8 mouse cellular contexts compared by ENCODE assay signal in the genomic region with DNA sequence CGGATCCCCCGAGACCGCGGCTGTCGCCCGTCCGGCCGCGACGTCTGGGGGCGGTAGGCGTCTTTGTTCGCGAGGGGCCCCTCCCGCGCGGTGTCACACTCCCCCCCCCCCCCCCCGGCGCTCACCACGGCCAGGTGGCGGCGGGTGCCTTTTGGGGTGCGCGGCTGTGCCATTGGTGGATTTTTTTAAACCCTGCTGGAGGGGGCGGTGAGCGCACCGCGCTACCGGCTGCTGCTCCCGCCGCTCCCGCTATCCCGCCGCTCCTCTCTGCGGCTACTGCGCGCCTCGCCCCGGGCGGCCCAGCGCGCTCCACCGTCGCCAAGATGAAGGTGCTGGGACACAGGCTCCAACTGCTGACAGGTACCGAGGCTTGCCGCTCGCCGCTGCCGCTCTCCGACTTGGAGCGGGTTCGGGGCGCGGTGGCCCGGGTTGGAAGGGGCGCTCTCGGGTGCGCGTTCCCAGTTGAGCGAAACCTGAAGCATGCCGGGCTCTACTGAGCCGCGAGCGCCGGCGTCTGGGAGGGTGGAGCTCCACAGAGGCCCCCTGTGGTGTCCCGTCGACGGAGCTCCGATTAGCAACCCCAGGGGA. TPM values are rescaled to one million over a fixed set of nuclear protein-coding genes. Genes with fewer than 3 reads are reported as not detected.
DNase-seq lines count a peak whose midpoint lies in the region; ATAC-seq and TF ChIP-seq lines count a peak whose summit lies in the region.

No protein-coding gene starts in this region.

- peak overlapping the region; percentile 75 for H3K9ac ChIP-seq in heart, embryonic 16.5 days (ENCODE audit: low read length)
- H3K9ac ChIP-seq in limb, embryonic 15.5 days = peak overlapping the region; percentile 35

- DNase-seq in gastrocnemius, adult 2 months = no peak
- DNase-seq in gastrocnemius, postnatal 4 days (ENCODE audit: low spot score in 2 of 2) = no peak
- peak; percentile 43 to 48 for DNase-seq in cerebellum, adult 2 months
- DNase-seq in right cerebral cortex, postnatal 10 days (ENCODE audit: low spot score in 2 of 2) = peak; percentile 72 to 78
- no peak for DNase-seq in urinary bladder, postnatal 36 days (ENCODE audit: low spot score in 2 of 2)

- H3K4me1 ChIP-seq in cerebellum, adult 2 months (ENCODE audit: control insufficient read depth, insufficient read depth, low read length) = no peaks in the 10 kb centered on the region
- peaks cover 6% of the 10 kb centered on the region; the same call in 1 of the 2 replicates for H3K4me1 ChIP-seq in heart, embryonic 16.5 days (ENCODE audit: control insufficient read depth, insufficient read depth, low read length)
- H3K4me1 ChIP-seq in limb, embryonic 15.5 days = peaks cover 18% of the 10 kb centered on the region

- under 1% methylated on average over 64 of the region's 70 CpGs for WGBS in cerebellum, adult 2 months
- WGBS in heart, embryonic 16.5 days = under 1% methylated on average over 64 of the region's 70 CpGs
- under 1% methylated on average over 64 of the region's 70 CpGs for WGBS in limb, embryonic 15.5 days

- H3K27ac ChIP-seq in gastrocnemius, adult 2 months = no peak overlapping the region
- H3K27ac ChIP-seq in cerebellum, adult 2 months (ENCODE audit: insufficient read depth, low read length) = no peak overlapping the region
- no peak overlapping the region for H3K27ac ChIP-seq in heart, embryonic 16.5 days (ENCODE audit: low read length)
- no peak overlapping the region for H3K27ac ChIP-seq in limb, embryonic 15.5 days

- H3K27me3 ChIP-seq in C2C12 (ENCODE audit: control insufficient read depth, insufficient read depth, insufficient read length) = no peaks in the 10 kb centered on the region
- H3K27me3 ChIP-seq in cerebellum, adult 2 months (ENCODE audit: control insufficient read depth, insufficient read depth, low read length) = 0 out of 2 replicates have a peak, but pooled peaks cover 1% of the 10 kb centered on the region
- peaks cover 25% of the 10 kb centered on the region for H3K27me3 ChIP-seq in heart, embryonic 16.5 days (ENCODE audit: control insufficient read depth, insufficient read depth, low read length)
- H3K27me3 ChIP-seq in limb, embryonic 15.5 days = peaks cover 77% of the 10 kb centered on the region

- H3K79me2 ChIP-seq in C2C12 (ENCODE audit: control insufficient read depth, insufficient read depth) = peaks cover 46% of the 10 kb centered on the region

- peak overlapping the region; percentile 98 for H3K4me2 ChIP-seq in heart, embryonic 16.5 days (ENCODE audit: low read depth, low read length)
- H3K4me2 ChIP-seq in limb, embryonic 15.5 days = peak overlapping the region; percentile 98

- peaks cover 7% of the 10 kb centered on the region for H3K79me3 ChIP-seq in C2C12 (ENCODE audit: low read depth)

- peak overlapping the region; percentile 75 for H3K4me3 ChIP-seq in gastrocnemius, adult 2 months
- H3K4me3 ChIP-seq in C2C12 (ENCODE audit: insufficient read depth, poor library complexity, severe bottlenecking) = peak overlapping the region; percentile 43
- H3K4me3 ChIP-seq in cerebellum, adult 2 months (replicated peaks; ENCODE audit: insufficient read depth, low read depth, low read length) = peak overlapping the region; percentile 34
- peak overlapping the region; percentile 70 for H3K4me3 ChIP-seq in heart, embryonic 16.5 days (ENCODE audit: low read length)
- peak overlapping the region; percentile 55 for H3K4me3 ChIP-seq in limb, embryonic 15.5 days

- no peaks in the 10 kb centered on the region for H3K36me3 ChIP-seq in C2C12 (ENCODE audit: control insufficient read depth, insufficient read depth)
- no peaks in the 10 kb centered on the region for H3K36me3 ChIP-seq in heart, embryonic 16.5 days (ENCODE audit: control insufficient read depth, insufficient read depth)
- H3K36me3 ChIP-seq in limb, embryonic 15.5 days = no peaks in the 10 kb centered on the region

- intact Hi-C loops in gastrocnemius, adult 2 months (cut with DNase I) = no loop called here

- no peaks in the 10 kb centered on the region for H3K9me3 ChIP-seq in heart, embryonic 16.5 days (replicated peaks; ENCODE audit: control insufficient read depth, low read length)
- no peaks in the 10 kb centered on the region for H3K9me3 ChIP-seq in limb, embryonic 15.5 days

- TF ChIP-seq CTCF in gastrocnemius, adult 2 months (IDR thresholded peaks at IDR 0.05) = no peak
- TF ChIP-seq CTCF in C2C12 (IDR thresholded peaks at IDR 0.05; ENCODE audit: control insufficient read depth, insufficient read depth, insufficient read length) = no peak
- TF ChIP-seq CTCF in cerebellum, adult 2 months (IDR thresholded peaks at IDR 0.05; ENCODE audit: borderline replicate concordance, insufficient read depth, low read depth, low read length) = no peak

- peak overlapping the region; percentile 90 for H3ac ChIP-seq in C2C12 (ENCODE audit: control insufficient read depth, insufficient read length, low read depth)

- ATAC-seq in heart, embryonic 16.5 days (replicated peaks; ENCODE audit: extremely low read depth, insufficient read depth, low FRiP score) = 0 out of 2 replicates have a peak, but pooled peaks have one; percentile 49
- ATAC-seq in limb, embryonic 15.5 days (ENCODE audit: insufficient number of reproducible peaks, low FRiP score, low TSS enrichment, low read depth) = no peak

- TF ChIP-seq POLR2A in cerebellum, adult 2 months (IDR thresholded peaks at IDR 0.05; ENCODE audit: borderline replicate concordance, insufficient read depth, low read length) = no peak

TF ChIP-seq in C2C12, 6 proteins besides CTCF, POLR2A, EP300 and RAD21:
- no peak for TF ChIP-seq MYOG (IDR thresholded peaks at IDR 0.05; ENCODE audit: control insufficient read depth, extremely low read depth, insufficient read length)
- TF ChIP-seq FOSL1 (IDR thresholded peaks at IDR 0.05; ENCODE audit: insufficient read depth, low read length, poor library complexity, severe bottlenecking) = no peak
- TF ChIP-seq MYOD1 (IDR thresholded peaks at IDR 0.05; ENCODE audit: control insufficient read depth, insufficient read length, low read depth) = no peak
- no peak for TF ChIP-seq MAX (IDR thresholded peaks at IDR 0.05)
- no peak for TF ChIP-seq USF1 (IDR thresholded peaks at IDR 0.05; ENCODE audit: low read depth)
- no peak for TF ChIP-seq CEBPB (IDR thresholded peaks at IDR 0.05; ENCODE audit: low read depth)

RNA-seq across cellular contexts. Expression of gene Ndrg4, which starts 1.3 kb away (rescaled TPM):
- 1 to 10 TPM; 2.4 to 4.0 TPM for total RNA-seq in gastrocnemius, adult 2 months (2021)
- total RNA-seq in gastrocnemius, postnatal 4 days (2021) = 10 to 100 TPM; 13.8 to 18.5 TPM
- polyA plus RNA-seq in C2C12 (2012; fragmentation: generic; extraction: Trizol) = 43.3 TPM
- 1,847 and 1,940 TPM in 2 replicates for polyA plus RNA-seq in cerebellum, adult 2 months (2012; rRNA removed)
- polyA plus RNA-seq in heart, embryonic 16.5 days (2015; fragmentation: Nextera tagmentation; extraction: Ambion mirVana) = 374 and 395 TPM in 2 replicates
- 22.6 and 27.5 TPM in 2 replicates for polyA plus RNA-seq in limb, embryonic 15.5 days (2015; fragmentation: Nextera tagmentation; extraction: Ambion mirVana)

RNA-seq across cellular contexts. Expression of gene Setd6, which starts 37.6 kb away (rescaled TPM):
- total RNA-seq in gastrocnemius, adult 2 months (2021) = 10 to 100 TPM; 10.7 to 13.3 TPM
- total RNA-seq in gastrocnemius, postnatal 4 days (2021) = 1 to 10 TPM; 8.1 to 8.3 TPM
- 12.6 TPM for polyA plus RNA-seq in C2C12 (2012; fragmentation: generic; extraction: Trizol)
- polyA plus RNA-seq in cerebellum, adult 2 months (2012; rRNA removed) = 26.7 and 27.8 TPM in 2 replicates
- 16.5 and 17.3 TPM in 2 replicates for polyA plus RNA-seq in heart, embryonic 16.5 days (2015; fragmentation: Nextera tagmentation; extraction: Ambion mirVana)
- polyA plus RNA-seq in limb, embryonic 15.5 days (2015; fragmentation: Nextera tagmentation; extraction: Ambion mirVana) = 15.1 and 15.7 TPM in 2 replicates

RNA-seq across cellular contexts. Expression of gene Gins3, which starts 44.9 kb away (rescaled TPM):
- under 1 TPM; 0.41 to 0.64 TPM for total RNA-seq in gastrocnemius, adult 2 months (2021)
- total RNA-seq in gastrocnemius, postnatal 4 days (2021) = 1 to 10 TPM; 2.7 to 3.3 TPM
- polyA plus RNA-seq in C2C12 (2012; fragmentation: generic; extraction: Trizol) = 8.3 TPM
- polyA plus RNA-seq in cerebellum, adult 2 months (2012; rRNA removed) = 3.0 and 3.2 TPM in 2 replicates
- polyA plus RNA-seq in heart, embryonic 16.5 days (2015; fragmentation: Nextera tagmentation; extraction: Ambion mirVana) = 13.4 and 13.8 TPM in 2 replicates
- polyA plus RNA-seq in limb, embryonic 15.5 days (2015; fragmentation: Nextera tagmentation; extraction: Ambion mirVana) = 17.7 and 18.5 TPM in 2 replicates

Comparison
In these comparisons a context has a peak if more than half of its experiments do, and no peak if none do; other contexts are left out.
1. DNase-seq: peak in cerebellum, adult 2 months (2 of 2) and right cerebral cortex, postnatal 10 days (2 of 2); none in gastrocnemius, adult 2 months (single experiment), gastrocnemius, postnatal 4 days (0 of 2) and urinary bladder, postnatal 36 days (0 of 2).
2. Peak in every context shown above with its lines, with median percentiles within 50 percentile points of each other: H3K4me3 ChIP-seq.